Mouse (Mus musculus): ENCODE results near the gene Ints4.
A peak's percentile ranks its signal among the peaks of the same experiment; 100 is the strongest.
"Not testable (repeated sequence)": the region's sequence is repeated elsewhere in the genome, so short reads cannot be mapped to it uniquely, and the experiment has no call there.

Ints4 gene

DNA sequence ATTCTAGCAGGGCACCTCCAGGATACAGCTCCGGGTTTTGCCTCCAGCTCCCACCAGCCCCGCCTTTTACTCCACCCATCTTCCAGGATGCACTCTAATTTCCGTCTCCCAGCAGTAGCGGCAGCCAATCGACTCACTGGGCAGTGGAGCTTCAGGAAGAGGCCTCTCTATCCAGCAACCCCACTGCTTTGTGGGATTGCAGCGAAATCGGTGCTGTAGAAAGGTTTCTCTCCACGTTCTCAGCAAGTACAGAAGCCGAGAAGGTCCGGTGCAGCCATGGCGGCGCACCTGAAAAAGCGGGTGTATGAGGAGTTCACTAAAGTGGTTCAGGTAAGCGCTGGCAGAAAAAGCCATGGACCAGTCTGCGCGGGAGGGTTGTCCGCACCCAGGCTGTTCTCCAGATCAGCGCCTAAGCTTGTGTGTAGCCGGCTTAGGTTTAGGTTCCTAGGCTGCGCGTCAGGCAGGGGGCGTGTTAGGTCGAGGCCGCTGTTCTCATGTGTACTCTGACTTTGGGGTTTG is at the start of gene Ints4:
Gene Ints4, plus strand, starts transcription at position 136 of the 519 bp plus-strand sequence.
- TF ChIP-seq GATA4 (IDR thresholded peaks at IDR 0.05; ENCODE audit: insufficient replicate concordance, low read length), result peak; percentile 79; the same call in 1 of the 2 replicates

DNA sequence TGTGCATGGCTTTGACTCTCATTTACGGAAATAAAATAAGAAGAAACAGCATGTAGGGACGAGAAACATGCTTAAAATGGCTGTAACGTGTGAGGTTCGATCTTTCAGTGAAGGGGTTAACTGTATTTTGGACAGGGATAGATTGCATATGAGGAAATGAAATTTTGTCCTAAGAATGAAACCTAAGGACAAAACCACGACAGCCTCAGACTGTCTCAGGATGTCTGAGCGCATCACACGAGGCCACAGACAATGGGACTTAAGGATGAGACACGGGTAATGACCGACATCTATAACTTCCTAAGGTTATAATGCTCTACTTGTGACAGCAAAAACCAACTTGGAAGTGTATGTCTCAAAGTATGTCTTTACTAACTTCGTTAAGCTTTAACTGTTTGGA is 46.2 kb upstream of the Ints4 start:
- TF ChIP-seq GATA4 (IDR thresholded peaks at IDR 0.05; ENCODE audit: insufficient replicate concordance, low read length), result no peak

DNA sequence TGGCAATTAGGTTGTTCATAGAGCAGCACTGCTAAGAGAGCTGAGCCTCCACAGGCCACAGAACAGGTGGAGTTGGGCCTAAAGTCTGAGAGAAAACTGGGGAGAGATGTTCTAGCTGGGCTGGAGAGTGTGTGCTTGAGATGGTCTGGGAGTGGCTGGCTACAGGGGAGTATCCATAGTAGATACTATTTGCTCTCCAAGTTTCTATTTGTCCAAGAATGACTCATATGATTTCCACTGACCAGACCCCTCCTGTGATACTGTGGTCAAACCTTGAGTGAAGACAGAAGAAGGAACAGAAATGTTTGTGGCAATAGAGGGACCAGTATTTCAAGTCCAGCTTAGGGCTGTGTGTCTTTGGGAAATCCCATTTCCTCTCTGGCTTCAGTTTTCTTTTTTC is 41.8 kb upstream of the Ints4 start:
- TF ChIP-seq GATA4 (IDR thresholded peaks at IDR 0.05; ENCODE audit: insufficient replicate concordance, low read length), result no peak

DNA sequence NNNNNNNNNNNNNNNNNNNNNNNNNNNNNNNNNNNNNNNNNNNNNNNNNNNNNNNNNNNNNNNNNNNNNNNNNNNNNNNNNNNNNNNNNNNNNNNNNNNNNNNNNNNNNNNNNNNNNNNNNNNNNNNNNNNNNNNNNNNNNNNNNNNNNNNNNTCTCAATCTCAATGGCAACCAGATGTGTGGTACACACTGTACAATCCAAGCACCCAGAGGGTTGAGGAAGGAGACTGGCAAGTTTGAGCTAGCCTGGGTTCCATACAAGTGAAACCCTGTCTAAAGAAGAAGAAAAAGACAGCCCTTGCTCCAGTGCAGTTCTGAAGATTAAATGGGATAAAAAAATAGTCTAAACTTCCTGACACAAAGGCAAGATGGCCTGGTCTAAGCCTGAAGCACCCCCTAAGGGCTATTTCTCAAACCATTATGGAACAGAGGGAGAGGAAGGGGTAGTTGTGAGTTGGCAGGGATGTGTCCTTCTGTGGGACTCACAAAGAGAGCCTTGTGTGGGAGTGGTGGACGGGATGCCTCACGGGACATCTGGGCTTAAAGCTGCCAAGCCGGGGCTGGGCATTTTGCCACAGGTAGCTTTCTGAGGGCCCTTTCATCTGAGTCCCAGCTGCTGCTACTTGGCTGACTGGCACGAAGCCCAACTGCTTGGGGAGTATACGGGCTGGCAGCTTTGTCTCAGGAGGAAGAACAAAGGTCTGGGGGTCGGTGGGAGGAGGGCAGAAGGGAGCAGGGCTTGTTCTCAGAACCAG is 34.4 kb upstream of the Ints4 start:
- TF ChIP-seq GATA4 (IDR thresholded peaks at IDR 0.05; ENCODE audit: insufficient replicate concordance, low read length), result no peak

DNA sequence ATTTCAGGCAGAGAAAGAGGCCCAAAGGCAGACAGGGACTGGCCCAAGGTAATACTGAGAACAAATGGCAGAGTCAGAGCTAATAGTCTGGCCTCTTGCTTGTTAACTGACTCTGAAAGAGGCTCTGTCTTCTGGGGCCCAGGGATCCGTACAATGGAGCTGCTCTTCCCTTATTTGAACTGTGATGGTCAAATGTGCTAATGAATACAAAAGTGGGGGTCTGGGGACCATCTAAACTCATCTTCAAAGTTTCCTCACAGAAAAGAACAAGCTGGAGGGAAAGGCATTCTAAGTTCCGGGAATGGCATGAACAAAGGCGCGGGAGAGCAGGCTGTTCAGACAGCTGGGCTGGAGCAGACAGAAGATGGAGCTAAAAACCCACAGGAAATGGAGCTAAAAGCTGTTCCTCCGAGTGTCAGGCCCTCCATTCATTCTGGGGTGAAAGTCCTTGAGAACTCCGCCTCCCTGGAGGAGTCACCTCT is 33.7 kb upstream of the Ints4 start:
- no peak for TF ChIP-seq GATA4 (IDR thresholded peaks at IDR 0.05; ENCODE audit: insufficient replicate concordance, low read length)

DNA sequence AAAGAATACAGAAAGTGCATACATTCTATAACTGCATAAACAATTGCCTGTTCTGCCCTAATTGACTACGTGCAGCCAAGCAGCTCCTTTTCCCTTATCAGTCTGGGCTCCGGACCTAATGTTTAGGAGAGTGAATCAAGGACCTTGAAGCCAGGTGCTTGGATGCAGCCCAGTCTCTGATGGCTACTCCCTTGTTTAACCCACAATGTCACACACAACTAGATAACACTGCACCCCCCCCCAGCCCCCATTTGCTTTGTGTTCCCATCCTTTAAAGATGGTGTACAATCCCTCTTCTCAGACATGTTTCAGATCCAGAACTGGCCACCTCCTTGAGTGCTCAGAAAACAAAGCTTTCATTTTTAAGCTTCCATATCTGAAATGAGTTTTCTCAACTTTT is 29.7 kb upstream of the Ints4 start, which contains the start of gene Kctd14:
Gene Kctd14, plus strand, starts transcription at position 301 of the 400 bp plus-strand sequence.
- not testable (repeated sequence) for TF ChIP-seq GATA4 (IDR thresholded peaks at IDR 0.05; ENCODE audit: insufficient replicate concordance, low read length)

DNA sequence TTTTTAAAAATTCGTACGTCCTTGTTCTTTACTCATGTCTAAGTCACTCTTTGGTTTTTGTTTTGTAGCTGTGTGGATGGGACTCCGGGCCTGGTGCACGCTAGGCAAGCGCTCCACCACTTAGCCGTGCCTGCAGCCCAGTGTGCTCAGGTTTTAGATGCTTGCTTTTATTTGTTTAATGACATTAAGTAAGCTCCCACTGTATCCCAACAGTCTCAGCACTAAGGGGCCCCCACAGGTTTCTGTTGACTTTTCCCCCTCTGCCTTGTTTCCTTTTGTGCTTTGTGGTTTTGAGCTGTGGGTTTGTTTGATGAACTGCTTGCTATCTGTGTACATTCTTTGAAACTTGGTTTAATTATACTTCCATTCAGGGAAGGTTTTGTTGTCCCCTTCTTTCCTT is 28.6 kb upstream of the Ints4 start:
- no peak for TF ChIP-seq GATA4 (IDR thresholded peaks at IDR 0.05; ENCODE audit: insufficient replicate concordance, low read length)

DNA sequence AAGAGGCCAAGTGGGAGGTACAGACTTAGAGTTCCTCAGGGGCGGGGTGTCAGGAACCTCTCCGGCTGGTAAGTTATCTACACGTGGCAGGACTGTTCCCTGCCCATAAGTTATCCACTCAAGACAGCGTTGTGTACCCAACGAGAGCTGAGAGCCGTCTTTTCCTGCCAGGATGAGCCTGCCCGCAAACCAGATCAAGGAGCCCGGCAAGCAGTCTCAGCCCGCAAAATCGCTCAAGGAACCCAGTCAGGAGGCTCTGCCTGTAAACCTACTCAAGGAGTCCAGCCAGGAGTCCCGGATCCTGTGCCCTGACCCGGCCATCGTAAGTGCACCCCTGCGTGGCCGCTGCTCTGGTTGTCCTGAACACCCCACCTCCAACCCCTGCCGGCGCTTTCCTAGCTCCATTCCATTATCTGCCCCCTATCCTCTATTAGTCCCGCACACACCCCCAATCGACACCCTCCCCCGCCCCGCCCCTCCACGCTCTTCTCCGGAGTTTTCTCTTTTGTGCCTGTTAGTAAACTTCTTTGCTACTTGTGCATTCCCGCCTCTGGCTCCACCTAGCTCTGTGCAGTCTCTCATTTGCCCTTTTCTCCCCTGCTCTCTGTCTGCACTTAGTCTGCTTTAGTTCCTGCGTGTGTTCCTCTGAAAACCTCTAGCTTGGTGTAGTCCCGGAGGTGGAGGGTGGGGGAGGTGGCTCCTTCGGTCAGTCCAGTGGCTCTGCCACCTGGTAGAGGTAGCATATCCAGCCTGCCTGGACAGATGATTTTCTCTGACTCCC is 27.4 kb upstream of the Ints4 start:
- no peak for TF ChIP-seq GATA4 (IDR thresholded peaks at IDR 0.05; ENCODE audit: insufficient replicate concordance, low read length)

DNA sequence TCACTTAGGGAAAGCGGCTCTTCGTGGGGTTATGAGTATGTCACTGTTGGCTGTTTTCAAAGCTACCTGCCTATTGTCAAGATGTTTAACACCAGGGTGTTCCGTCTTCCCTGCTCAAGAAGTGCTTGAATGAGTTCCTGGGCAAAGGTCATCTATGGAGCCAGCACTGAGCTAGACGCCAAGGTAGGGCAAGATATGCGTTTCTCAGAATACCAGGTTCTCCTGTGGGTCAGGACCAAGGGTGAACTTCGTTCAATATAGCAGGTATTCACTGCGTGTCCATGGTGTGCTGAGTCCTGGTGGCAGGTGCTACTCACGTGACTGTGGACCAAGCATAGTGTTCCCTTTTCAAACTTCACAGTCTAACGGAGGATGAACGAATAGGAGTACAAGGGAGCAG is 26.0 kb upstream of the Ints4 start:
- no peak for TF ChIP-seq GATA4 (IDR thresholded peaks at IDR 0.05; ENCODE audit: insufficient replicate concordance, low read length)

DNA sequence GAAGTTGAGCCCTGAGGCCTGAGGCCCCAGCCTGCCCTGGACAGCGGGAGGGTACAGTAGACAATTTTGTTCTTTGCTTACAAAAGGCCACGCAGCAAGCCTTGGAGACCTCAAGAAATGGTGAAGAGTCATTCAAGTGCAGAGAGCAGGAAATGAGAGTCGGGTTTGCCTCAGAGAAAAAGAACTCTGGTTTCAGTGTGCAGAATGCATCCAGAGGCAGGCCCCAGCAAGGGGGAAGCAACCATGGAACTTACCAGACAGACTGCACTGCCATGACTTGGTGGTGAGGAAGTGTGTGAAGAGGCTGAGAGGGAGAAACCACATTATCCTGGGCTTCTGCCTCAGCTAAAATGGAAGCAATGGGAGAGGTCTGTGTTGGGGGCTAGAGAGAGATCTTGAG is 25.2 kb upstream of the Ints4 start:
- no peak for TF ChIP-seq GATA4 (IDR thresholded peaks at IDR 0.05; ENCODE audit: insufficient replicate concordance, low read length)

DNA sequence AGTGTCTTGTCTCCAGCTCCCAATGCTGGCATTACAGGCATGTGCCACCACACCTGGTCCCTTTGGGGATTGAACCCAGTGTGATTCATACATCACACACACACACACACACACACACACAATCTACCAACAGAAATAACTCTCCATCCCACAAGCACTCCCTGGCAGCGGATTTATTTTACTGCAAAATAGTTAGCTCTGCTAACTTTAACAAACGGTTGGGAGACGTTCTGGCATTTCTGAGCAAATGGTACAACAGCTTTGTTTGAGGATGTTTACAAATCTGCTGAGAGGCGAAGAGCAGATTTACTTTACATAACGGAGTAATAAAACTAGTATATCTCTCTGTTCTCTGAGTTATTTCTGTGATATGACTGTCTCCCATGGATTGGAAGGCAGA is 7.8 kb upstream of the Ints4 start:
- no peak for TF ChIP-seq GATA4 (IDR thresholded peaks at IDR 0.05; ENCODE audit: insufficient replicate concordance, low read length)

DNA sequence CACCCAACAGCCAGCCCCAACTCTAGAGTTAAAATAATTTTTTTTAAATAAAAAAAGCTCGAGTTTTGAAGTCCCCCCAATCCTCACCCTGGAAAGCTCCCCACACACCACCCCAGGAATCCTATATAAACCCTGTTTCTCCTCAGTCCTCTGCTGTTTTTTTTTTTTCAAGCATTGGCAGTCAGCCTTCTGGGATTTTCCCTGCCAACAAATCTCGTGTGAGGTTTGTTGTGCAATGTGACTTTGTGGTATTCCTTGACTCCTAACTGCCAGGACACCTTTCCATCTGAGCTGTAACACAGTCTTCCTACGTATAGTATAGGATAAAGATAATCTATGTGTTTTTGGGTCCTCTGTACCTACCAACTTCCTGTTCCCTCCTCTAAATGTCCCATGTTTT is 1.4 kb upstream of the Ints4 start:
- no peak for TF ChIP-seq GATA4 (IDR thresholded peaks at IDR 0.05; ENCODE audit: insufficient replicate concordance, low read length)

DNA sequence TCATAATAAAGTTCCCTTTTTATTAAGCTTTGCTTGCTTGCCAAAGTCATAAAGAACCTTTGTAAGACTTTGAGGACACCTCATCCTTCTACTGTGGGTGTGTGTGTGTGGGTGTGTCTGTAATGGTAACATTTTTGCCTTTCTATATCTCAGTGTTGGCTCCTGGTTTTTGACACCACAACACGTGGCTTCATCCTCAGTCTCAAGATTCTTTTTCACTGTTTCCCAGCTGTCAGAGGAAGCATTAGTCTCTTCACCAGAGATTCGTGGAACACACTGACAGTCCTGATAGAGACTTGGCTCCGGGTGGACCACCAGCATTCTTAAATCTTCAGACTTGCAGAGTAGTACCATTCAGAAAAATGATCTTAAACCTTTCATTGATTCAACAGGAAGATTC is 466 bp upstream of the Ints4 start:
- no peak for TF ChIP-seq GATA4 (IDR thresholded peaks at IDR 0.05; ENCODE audit: insufficient replicate concordance, low read length)

DNA sequence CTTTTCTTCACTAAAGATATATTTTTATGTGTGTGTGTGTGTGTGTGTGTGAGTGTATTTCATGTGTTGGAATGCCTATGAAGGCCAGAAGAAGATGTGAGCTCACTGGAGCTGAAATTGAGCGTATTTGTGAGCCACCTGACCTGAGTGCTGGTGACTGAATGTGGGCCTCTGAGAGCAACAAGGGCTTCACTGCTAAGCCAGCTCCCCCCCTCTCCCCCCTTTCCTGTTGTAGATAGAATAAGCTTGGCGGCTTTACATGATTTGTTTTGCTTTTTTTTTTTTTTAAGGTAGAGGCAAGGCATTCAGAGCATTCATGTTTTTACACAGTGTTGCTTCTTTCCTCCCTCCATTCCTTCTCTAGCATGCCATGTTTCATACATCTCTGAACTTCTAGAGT is 2.6 kb downstream of the Ints4 start:
- TF ChIP-seq GATA4 (IDR thresholded peaks at IDR 0.05; ENCODE audit: insufficient replicate concordance, low read length), result no peak

DNA sequence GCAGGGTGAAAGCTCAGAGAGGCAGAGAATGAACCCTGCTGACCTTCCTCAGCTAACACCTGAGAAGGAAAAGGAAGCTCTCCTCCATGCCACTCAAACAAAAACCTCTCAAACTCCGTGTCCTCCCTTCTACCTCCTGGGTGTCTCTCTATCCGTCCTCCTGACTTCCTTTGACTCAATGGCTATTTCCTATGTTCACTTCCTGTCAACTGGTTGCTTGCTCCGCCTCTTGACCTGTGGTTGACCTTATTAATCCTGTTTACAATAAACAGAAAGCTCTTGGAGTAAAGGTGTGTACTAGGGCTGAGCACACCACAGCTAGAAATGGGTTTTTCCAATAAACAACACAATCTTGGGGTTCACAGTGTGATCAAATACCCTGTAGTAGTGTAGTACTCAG is 10.4 kb downstream of the Ints4 start:
- TF ChIP-seq GATA4 (IDR thresholded peaks at IDR 0.05; ENCODE audit: insufficient replicate concordance, low read length), result no peak

DNA sequence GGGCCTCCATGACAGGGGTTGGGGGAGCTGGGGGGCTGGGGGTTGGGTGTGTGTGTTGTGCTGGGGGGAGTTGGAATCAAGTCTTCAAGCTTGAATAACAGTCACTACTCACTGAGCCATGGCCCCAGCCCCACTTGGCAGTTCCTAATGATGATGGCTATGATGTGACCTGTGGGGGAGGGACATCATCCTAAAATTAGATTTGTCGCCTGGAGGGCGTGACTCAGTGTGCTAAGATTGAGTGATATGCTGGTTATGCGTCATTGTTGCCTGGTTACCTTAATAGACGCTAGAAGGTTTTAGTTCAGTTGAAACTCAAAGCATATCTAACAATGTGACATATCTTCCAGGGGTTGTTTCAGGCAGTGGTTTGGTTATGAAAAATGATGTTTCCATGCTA is 11.7 kb downstream of the Ints4 start:
- TF ChIP-seq GATA4 (IDR thresholded peaks at IDR 0.05; ENCODE audit: insufficient replicate concordance, low read length), result no peak
